Mouse (Mus musculus): ENCODE measurements around the gene Dynlrb1. TPM values are rescaled to one million over a fixed set of nuclear protein-coding genes. Genes with fewer than 3 reads are reported as not detected.

Dynlrb1 gene
- 76.8 and 79.1 TPM in 2 replicates for polyA plus RNA-seq (2012; rRNA removed)

GRCm38 (mm10) chr2:155236362-155236992, at the start of gene Dynlrb1:
Gene Dynlrb1, plus strand, starts transcription at chr2:155236533.
- Histone ChIP-seq H3K27me3 (ENCODE audit: control insufficient read depth, insufficient read depth, low read length) (no peaks in the 10 kb centered on the region), H3K36me3 (ENCODE audit: control insufficient read depth, insufficient read depth, low read length) (no peaks in the 10 kb centered on the region), H3K4me1 (ENCODE audit: control insufficient read depth, insufficient read depth, insufficient read length) (peaks cover 9% of the 10 kb centered on the region), H3K4me3 (ENCODE audit: extremely low read depth, insufficient read depth, insufficient read length) (peak within 1 kb of the TSS; percentile 90), H3K27ac (ENCODE audit: insufficient read depth, low read length) (peak within 1 kb of the TSS; percentile 72)
- WGBS: under 1% methylated on average over 50 of the region's 50 CpGs
- DNase-seq (ENCODE audit: low read depth in 1 of 2, low spot score in 2 of 2): peak; percentile 85 to 97
- TF ChIP-seq POLR2A (IDR thresholded peaks at IDR 0.05; ENCODE audit: low read depth, low read length): peak; percentile 78
- TF ChIP-seq CTCF (IDR thresholded peaks at IDR 0.05; ENCODE audit: extremely low read depth, insufficient read depth, insufficient read length, insufficient replicate concordance): no peak

GRCm38 (mm10) chr2:155207419-155207818, 28.9 kb upstream of the Dynlrb1 start:
- 83% methylated on average over 2 of the region's 2 CpGs for WGBS
- H3K4me3 ChIP-seq (ENCODE audit: extremely low read depth, insufficient read depth, insufficient read length): no peak overlapping the region
- DNase-seq (ENCODE audit: low read depth in 1 of 2, low spot score in 2 of 2): peak; percentile 7 to 13
- no peak overlapping the region for H3K27ac ChIP-seq (ENCODE audit: insufficient read depth, low read length)
- no peaks in the 10 kb centered on the region for H3K27me3 ChIP-seq (ENCODE audit: control insufficient read depth, insufficient read depth, low read length)
- H3K4me1 ChIP-seq (ENCODE audit: control insufficient read depth, insufficient read depth, insufficient read length): no peaks in the 10 kb centered on the region
- peaks cover 34% of the 10 kb centered on the region for H3K36me3 ChIP-seq (ENCODE audit: control insufficient read depth, insufficient read depth, low read length)
- TF ChIP-seq POLR2A (IDR thresholded peaks at IDR 0.05; ENCODE audit: low read depth, low read length) (no peak), CTCF (IDR thresholded peaks at IDR 0.05; ENCODE audit: extremely low read depth, insufficient read depth, insufficient read length, insufficient replicate concordance) (peak; percentile 56; the same call in 1 of the 2 replicates)

GRCm38 (mm10) chr2:155223145-155223544, 13.2 kb upstream of the Dynlrb1 start:
- Histone ChIP-seq H3K36me3 (ENCODE audit: control insufficient read depth, insufficient read depth, low read length) (peaks cover 36% of the 10 kb centered on the region), H3K4me3 (ENCODE audit: extremely low read depth, insufficient read depth, insufficient read length) (no peak overlapping the region), H3K27ac (ENCODE audit: insufficient read depth, low read length) (no peak overlapping the region), H3K4me1 (ENCODE audit: control insufficient read depth, insufficient read depth, insufficient read length) (no peaks in the 10 kb centered on the region), H3K27me3 (ENCODE audit: control insufficient read depth, insufficient read depth, low read length) (no peaks in the 10 kb centered on the region)
- 92% methylated on average over 2 of the region's 2 CpGs for whole genome bisulfite sequencing
- TF ChIP-seq CTCF (IDR thresholded peaks at IDR 0.05; ENCODE audit: extremely low read depth, insufficient read depth, insufficient read length, insufficient replicate concordance) (no peak), POLR2A (IDR thresholded peaks at IDR 0.05; ENCODE audit: low read depth, low read length) (no peak)
- DNase-seq (ENCODE audit: low read depth in 1 of 2, low spot score in 2 of 2): no peak

GRCm38 (mm10) chr2:155224721-155225120, 11.6 kb upstream of the Dynlrb1 start:
- Histone ChIP-seq H3K27me3 (ENCODE audit: control insufficient read depth, insufficient read depth, low read length) (no peaks in the 10 kb centered on the region), H3K36me3 (ENCODE audit: control insufficient read depth, insufficient read depth, low read length) (peaks cover 30% of the 10 kb centered on the region), H3K27ac (ENCODE audit: insufficient read depth, low read length) (no peak overlapping the region), H3K4me3 (ENCODE audit: extremely low read depth, insufficient read depth, insufficient read length) (no peak overlapping the region), H3K4me1 (ENCODE audit: control insufficient read depth, insufficient read depth, insufficient read length) (no peaks in the 10 kb centered on the region)
- WGBS: 95% methylated on average over 7 of the region's 7 CpGs
- no peak for DNase-seq (ENCODE audit: low read depth in 1 of 2, low spot score in 2 of 2)
- TF ChIP-seq CTCF (IDR thresholded peaks at IDR 0.05; ENCODE audit: extremely low read depth, insufficient read depth, insufficient read length, insufficient replicate concordance) (no peak), POLR2A (IDR thresholded peaks at IDR 0.05; ENCODE audit: low read depth, low read length) (no peak)

GRCm38 (mm10) chr2:155235746-155236361, 479 bp upstream of the Dynlrb1 start:
- no peak for TF ChIP-seq POLR2A (IDR thresholded peaks at IDR 0.05; ENCODE audit: low read depth, low read length)
- no peak for TF ChIP-seq CTCF (IDR thresholded peaks at IDR 0.05; ENCODE audit: extremely low read depth, insufficient read depth, insufficient read length, insufficient replicate concordance)
- WGBS: 5% methylated on average over 13 of the region's 13 CpGs
- H3K36me3 ChIP-seq (ENCODE audit: control insufficient read depth, insufficient read depth, low read length): no peaks in the 10 kb centered on the region

GRCm38 (mm10) chr2:155237276-155237675, 943 bp downstream of the Dynlrb1 start:
- Histone ChIP-seq H3K36me3 (ENCODE audit: control insufficient read depth, insufficient read depth, low read length) (0 out of 2 replicates have a peak, but pooled peaks cover under 1% of the 10 kb centered on the region), H3K27ac (ENCODE audit: insufficient read depth, low read length) (no peak overlapping the region), H3K4me1 (ENCODE audit: control insufficient read depth, insufficient read depth, insufficient read length) (peaks cover 9% of the 10 kb centered on the region), H3K27me3 (ENCODE audit: control insufficient read depth, insufficient read depth, low read length) (no peaks in the 10 kb centered on the region), H3K4me3 (ENCODE audit: extremely low read depth, insufficient read depth, insufficient read length) (peak overlapping the region; percentile 90)
- no peak for DNase-seq (ENCODE audit: low read depth in 1 of 2, low spot score in 2 of 2)
- 1% methylated on average over 4 of the region's 4 CpGs for WGBS
- TF ChIP-seq POLR2A (IDR thresholded peaks at IDR 0.05; ENCODE audit: low read depth, low read length) (no peak), CTCF (IDR thresholded peaks at IDR 0.05; ENCODE audit: extremely low read depth, insufficient read depth, insufficient read length, insufficient replicate concordance) (no peak)

More at GRCm38 (mm10) chr2:155235746-155236361, 479 bp upstream of the Dynlrb1 start:
- Histone ChIP-seq H3K27me3 (ENCODE audit: control insufficient read depth, insufficient read depth, low read length) (no peaks in the 10 kb centered on the region), H3K27ac (ENCODE audit: insufficient read depth, low read length) (no peak overlapping the region), H3K4me1 (ENCODE audit: control insufficient read depth, insufficient read depth, insufficient read length) (peaks cover 9% of the 10 kb centered on the region), H3K4me3 (ENCODE audit: extremely low read depth, insufficient read depth, insufficient read length) (peak overlapping the region; percentile 90)
- DNase-seq (ENCODE audit: low read depth in 1 of 2, low spot score in 2 of 2): peak in 1 of 2 experiments; percentile 1

- TF ChIP-seq POLR2A (IDR thresholded peaks at IDR 0.05; ENCODE audit: low read depth, low read length): no peak
- peak; percentile 39; the same call in 1 of the 2 replicates for TF ChIP-seq CTCF (IDR thresholded peaks at IDR 0.05; ENCODE audit: extremely low read depth, insufficient read depth, insufficient read length, insufficient replicate concordance)
- H3K4me1 ChIP-seq (ENCODE audit: control insufficient read depth, insufficient read depth, insufficient read length): peaks cover 7% of the 10 kb centered on the region
- H3K27ac ChIP-seq (ENCODE audit: insufficient read depth, low read length): no peak overlapping the region
- H3K4me3 ChIP-seq (ENCODE audit: extremely low read depth, insufficient read depth, insufficient read length): no peak overlapping the region
- WGBS: 82% methylated on average over 4 of the region's 4 CpGs
- H3K27me3 ChIP-seq (ENCODE audit: control insufficient read depth, insufficient read depth, low read length): no peaks in the 10 kb centered on the region
- H3K36me3 ChIP-seq (ENCODE audit: control insufficient read depth, insufficient read depth, low read length): peaks cover 19% of the 10 kb centered on the region
- DNase-seq (ENCODE audit: low read depth in 1 of 2, low spot score in 2 of 2): peak; percentile 14 to 47
Observed at GRCm38 (mm10) chr2:155240915-155241314, 4.6 kb downstream of the Dynlrb1 start.
